Mouse (Mus musculus): Measurements from ENCODE around the gene Arhgef28. TPM values are rescaled to one million over a fixed set of nuclear protein-coding genes. Genes with fewer than 3 reads are reported as not detected.
"Not testable (repeated sequence)": the region's sequence is repeated elsewhere in the genome, so short reads cannot be mapped to it uniquely, and the experiment has no call there.

Arhgef28 gene
- polyA plus RNA-seq, 1 experiment from 2014 or later = 19.3 TPM

DNA sequence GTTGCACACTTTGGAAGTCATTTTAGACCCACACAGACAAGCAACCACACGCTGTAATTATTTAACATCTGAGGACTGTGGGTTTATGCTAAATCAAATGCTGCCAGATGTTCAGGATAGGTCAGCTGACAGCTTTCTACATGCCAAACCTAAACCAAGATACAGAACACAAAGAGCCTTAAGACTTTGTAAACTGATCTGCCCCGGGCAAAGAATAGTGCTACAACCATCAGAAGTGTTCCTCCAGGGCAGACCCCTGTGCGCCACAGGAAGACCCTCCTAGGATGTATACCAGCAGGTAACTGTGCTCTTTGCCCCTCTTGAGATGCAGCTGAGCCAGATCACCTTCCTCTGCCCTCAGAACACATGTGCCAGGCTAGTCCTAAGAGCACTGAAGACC is 111.9 kb downstream of the Arhgef28 start:
- H3K4me2 ChIP-seq = no peak overlapping the region
- no peaks in the 10 kb centered on the region for H3K36me3 ChIP-seq
- H3K4me1 ChIP-seq = 0 out of 2 replicates have a peak, but pooled peaks cover 3% of the 10 kb centered on the region
- H3K27me3 ChIP-seq = no peaks in the 10 kb centered on the region
- H3K27ac ChIP-seq = no peak overlapping the region
- H3K9ac ChIP-seq = no peak overlapping the region
- no peak overlapping the region for H3K4me3 ChIP-seq
- ATAC-seq (ENCODE audit: borderline replicate concordance, extremely low read depth, low FRiP score, low TSS enrichment) = no peak
- 67% methylated on average over 3 of the region's 3 CpGs for WGBS
- no peaks in the 10 kb centered on the region for H3K9me3 ChIP-seq

- Histone ChIP-seq H3K4me2 (no peak overlapping the region), H3K4me3 (no peak overlapping the region), H3K4me1 (0 out of 2 replicates have a peak, but pooled peaks cover 3% of the 10 kb centered on the region), H3K27me3 (no peaks in the 10 kb centered on the region), H3K9me3 (no peaks in the 10 kb centered on the region), H3K36me3 (no peaks in the 10 kb centered on the region), H3K9ac (no peak overlapping the region), H3K27ac (no peak overlapping the region)
- ATAC-seq (ENCODE audit: borderline replicate concordance, extremely low read depth, low FRiP score, low TSS enrichment) = no peak
- 79% methylated on average over 9 of the region's 9 CpGs for WGBS
Observed at GRCm38 (mm10) chr13:98093483-98093882, 112.8 kb downstream of the Arhgef28 start.

GRCm38 (mm10) chr13:98092354-98093002 is 113.8 kb downstream of the Arhgef28 start:
- Histone ChIP-seq H3K4me1 (0 out of 2 replicates have a peak, but pooled peaks cover 3% of the 10 kb centered on the region), H3K4me2 (no peak overlapping the region), H3K9ac (no peak overlapping the region), H3K9me3 (no peaks in the 10 kb centered on the region), H3K36me3 (no peaks in the 10 kb centered on the region), H3K4me3 (no peak overlapping the region), H3K27ac (no peak overlapping the region), H3K27me3 (no peaks in the 10 kb centered on the region)
- WGBS = 82% methylated on average over 12 of the region's 12 CpGs
- no peak for ATAC-seq (ENCODE audit: borderline replicate concordance, extremely low read depth, low FRiP score, low TSS enrichment)

GRCm38 (mm10) chr13:98079640-98080039 is 126.6 kb downstream of the Arhgef28 start:
- H3K9ac ChIP-seq = no peak overlapping the region
- no peaks in the 10 kb centered on the region for H3K36me3 ChIP-seq
- no peak overlapping the region for H3K27ac ChIP-seq
- H3K4me1 ChIP-seq = 0 out of 2 replicates have a peak, but pooled peaks cover 3% of the 10 kb centered on the region
- no peaks in the 10 kb centered on the region for H3K27me3 ChIP-seq
- no peak overlapping the region for H3K4me2 ChIP-seq
- no peak for ATAC-seq (ENCODE audit: borderline replicate concordance, extremely low read depth, low FRiP score, low TSS enrichment)
- no peaks in the 10 kb centered on the region for H3K9me3 ChIP-seq
- 69% methylated on average over 4 of the region's 4 CpGs for WGBS
- no peak overlapping the region for H3K4me3 ChIP-seq

DNA sequence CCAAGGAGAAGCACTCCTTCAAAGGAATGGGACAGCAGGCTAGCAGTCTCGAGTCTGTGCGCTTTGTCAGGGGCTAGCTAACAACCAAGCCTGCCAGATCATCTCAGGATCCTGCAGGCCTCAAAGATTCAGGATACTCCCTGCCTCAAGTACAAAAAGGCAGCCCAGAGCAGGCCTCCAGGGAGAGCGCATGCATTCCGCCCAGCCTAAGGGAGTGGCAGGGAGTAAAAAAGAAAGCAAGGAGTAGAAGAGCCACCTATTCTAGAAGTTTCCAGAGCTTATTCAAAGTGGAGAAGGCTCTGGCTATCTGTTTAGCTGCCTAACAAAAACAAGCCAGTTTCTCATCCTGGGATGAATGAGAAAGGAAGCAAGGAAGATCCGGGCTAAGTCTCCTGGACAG is 128.0 kb downstream of the Arhgef28 start:
- ATAC-seq (ENCODE audit: borderline replicate concordance, extremely low read depth, low FRiP score, low TSS enrichment) = no peak
- no peak overlapping the region for H3K4me3 ChIP-seq
- no peak overlapping the region for H3K27ac ChIP-seq
- H3K4me2 ChIP-seq = no peak overlapping the region
- no peaks in the 10 kb centered on the region for H3K27me3 ChIP-seq
- 0 out of 2 replicates have a peak, but pooled peaks cover 3% of the 10 kb centered on the region for H3K4me1 ChIP-seq
- no peak overlapping the region for H3K9ac ChIP-seq
- WGBS = 78% methylated on average over 5 of the region's 5 CpGs
- no peaks in the 10 kb centered on the region for H3K36me3 ChIP-seq
- H3K9me3 ChIP-seq = no peaks in the 10 kb centered on the region

- H3K27me3 ChIP-seq = no peaks in the 10 kb centered on the region
- no peaks in the 10 kb centered on the region for H3K36me3 ChIP-seq
- no peak overlapping the region for H3K4me3 ChIP-seq
- 0 out of 2 replicates have a peak, but pooled peaks cover 3% of the 10 kb centered on the region for H3K4me1 ChIP-seq
- H3K4me2 ChIP-seq = no peak overlapping the region
- no peak overlapping the region for H3K27ac ChIP-seq
- WGBS = 85% methylated on average over 12 of the region's 12 CpGs
- no peak overlapping the region for H3K9ac ChIP-seq
- no peaks in the 10 kb centered on the region for H3K9me3 ChIP-seq
- ATAC-seq (ENCODE audit: borderline replicate concordance, extremely low read depth, low FRiP score, low TSS enrichment) = no peak
Observed at GRCm38 (mm10) chr13:98077216-98077615, 129.0 kb downstream of the Arhgef28 start.

DNA sequence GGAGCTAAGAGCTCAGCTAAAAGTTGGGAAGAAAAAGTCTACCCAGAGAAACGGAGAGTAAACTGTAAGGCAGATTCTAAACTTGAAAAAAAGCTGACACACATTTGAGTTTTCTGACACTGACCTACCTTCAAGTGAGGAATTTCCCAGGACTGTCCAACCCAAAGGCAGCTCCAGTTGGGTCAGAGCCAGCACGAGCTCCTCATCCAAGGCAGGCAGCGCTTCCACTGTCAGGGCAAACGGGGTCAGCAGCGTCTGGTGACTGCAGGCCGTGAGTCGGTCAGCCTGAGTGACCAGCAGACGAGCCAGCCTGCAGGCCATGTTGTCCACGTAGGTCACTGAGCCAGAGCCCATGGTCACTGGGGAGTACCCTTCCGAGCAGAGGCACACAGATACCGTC is 131.4 kb downstream of the Arhgef28 start:
- Histone ChIP-seq H3K4me3 (no peak overlapping the region), H3K27ac (no peak overlapping the region), H3K4me1 (0 out of 2 replicates have a peak, but pooled peaks cover 3% of the 10 kb centered on the region), H3K9me3 (no peaks in the 10 kb centered on the region), H3K4me2 (no peak overlapping the region), H3K36me3 (no peaks in the 10 kb centered on the region), H3K9ac (no peak overlapping the region), H3K27me3 (no peaks in the 10 kb centered on the region)
- WGBS = 62% methylated on average over 11 of the region's 11 CpGs
- ATAC-seq (ENCODE audit: borderline replicate concordance, extremely low read depth, low FRiP score, low TSS enrichment) = no peak

DNA sequence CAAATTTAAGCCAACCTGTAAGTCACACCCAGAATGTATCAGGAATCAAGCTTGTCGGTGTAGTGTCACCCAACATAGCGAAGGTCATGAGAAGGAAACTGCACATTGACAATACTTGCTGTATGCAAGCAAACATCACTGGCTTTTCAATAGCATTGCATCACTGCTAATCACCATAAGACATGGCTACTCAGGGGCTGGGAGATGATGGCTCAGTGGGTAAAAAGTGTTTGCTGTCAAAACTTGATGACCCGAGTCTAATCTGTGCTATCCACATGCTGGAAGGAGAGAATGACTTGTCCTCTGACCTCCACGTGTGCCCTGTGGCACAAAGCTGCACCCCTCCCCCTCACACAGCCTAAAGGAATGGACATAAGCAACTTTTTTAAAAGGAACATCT is 133.0 kb downstream of the Arhgef28 start:
- Histone ChIP-seq H3K9ac (no peak overlapping the region), H3K27me3 (no peaks in the 10 kb centered on the region), H3K4me2 (no peak overlapping the region), H3K4me1 (no peaks in the 10 kb centered on the region), H3K9me3 (no peaks in the 10 kb centered on the region), H3K27ac (no peak overlapping the region), H3K36me3 (no peaks in the 10 kb centered on the region), H3K4me3 (no peak overlapping the region)
- 75% methylated on average over 4 of the region's 4 CpGs for WGBS
- no peak for ATAC-seq (ENCODE audit: borderline replicate concordance, extremely low read depth, low FRiP score, low TSS enrichment)

DNA sequence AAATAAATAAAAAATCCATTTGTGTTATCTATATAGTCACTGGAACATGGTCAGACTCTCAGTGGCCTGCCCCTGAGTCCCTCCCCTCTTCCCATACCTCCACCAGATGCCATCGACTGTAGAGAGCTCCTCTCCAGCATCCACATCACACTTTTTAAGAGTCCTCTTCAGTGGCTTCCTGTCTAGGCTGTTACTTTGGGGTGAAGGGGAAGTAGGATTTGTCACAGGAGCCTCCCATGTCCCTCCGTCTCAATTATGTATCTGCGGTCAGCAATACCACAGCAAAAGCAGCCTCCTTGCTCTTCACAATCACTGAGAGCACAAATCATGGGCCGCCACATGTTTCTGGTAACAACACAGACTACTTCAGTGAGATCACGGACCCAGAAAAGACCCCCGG is 135.8 kb downstream of the Arhgef28 start:
- no peaks in the 10 kb centered on the region for H3K4me1 ChIP-seq

GRCm38 (mm10) chr13:98069646-98070045 is 136.6 kb downstream of the Arhgef28 start:
- H3K9me3 ChIP-seq = no peaks in the 10 kb centered on the region
- H3K36me3 ChIP-seq = no peaks in the 10 kb centered on the region
- no peaks in the 10 kb centered on the region for H3K4me1 ChIP-seq
- H3K4me3 ChIP-seq = no peak overlapping the region
- H3K4me2 ChIP-seq = no peak overlapping the region
- no peak for ATAC-seq (ENCODE audit: borderline replicate concordance, extremely low read depth, low FRiP score, low TSS enrichment)
- no peak overlapping the region for H3K9ac ChIP-seq
- 88% methylated on average over 6 of the region's 6 CpGs for WGBS
- no peaks in the 10 kb centered on the region for H3K27me3 ChIP-seq
- no peak overlapping the region for H3K27ac ChIP-seq

More for the DNA sequence above, 135.8 kb downstream of the Arhgef28 start:
- Histone ChIP-seq H3K4me2 (no peak overlapping the region), H3K27me3 (no peaks in the 10 kb centered on the region), H3K9ac (no peak overlapping the region), H3K9me3 (no peaks in the 10 kb centered on the region), H3K4me3 (no peak overlapping the region), H3K36me3 (no peaks in the 10 kb centered on the region), H3K27ac (no peak overlapping the region)
- ATAC-seq (ENCODE audit: borderline replicate concordance, extremely low read depth, low FRiP score, low TSS enrichment) = no peak
- 88% methylated on average over 6 of the region's 6 CpGs for WGBS

DNA sequence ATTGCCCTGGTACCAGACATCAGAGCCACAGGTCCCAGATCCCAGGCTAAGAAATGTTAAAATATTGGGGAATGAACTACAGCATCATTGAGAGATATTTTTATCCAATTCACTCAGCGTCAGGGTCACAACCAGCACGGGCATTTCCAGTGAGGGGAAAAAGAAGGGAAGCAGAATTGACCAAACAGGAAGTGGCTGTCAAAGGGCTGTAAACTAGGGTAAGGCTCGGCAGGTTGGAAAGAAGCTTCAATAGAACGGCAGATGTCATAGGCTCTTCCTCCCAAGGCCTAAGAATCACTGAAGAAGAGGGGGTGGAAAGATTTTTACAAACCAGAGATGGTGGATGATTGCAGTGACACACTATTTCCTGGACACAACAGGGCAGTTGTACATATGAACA is 143.4 kb downstream of the Arhgef28 start:
- Histone ChIP-seq H3K4me1 (no peaks in the 10 kb centered on the region), H3K4me3 (no peak overlapping the region), H3K36me3 (no peaks in the 10 kb centered on the region), H3K27ac (no peak overlapping the region), H3K9me3 (no peaks in the 10 kb centered on the region), H3K4me2 (no peak overlapping the region), H3K27me3 (no peaks in the 10 kb centered on the region), H3K9ac (no peak overlapping the region)
- 37% methylated on average over 4 of the region's 4 CpGs for WGBS
- no peak for ATAC-seq (ENCODE audit: borderline replicate concordance, extremely low read depth, low FRiP score, low TSS enrichment)

- not testable (repeated sequence) for H3K27ac ChIP-seq; H3K4me1 ChIP-seq; H3K27me3 ChIP-seq; H3K9me3 ChIP-seq; ATAC-seq (ENCODE audit: borderline replicate concordance, extremely low read depth, low FRiP score, low TSS enrichment); H3K36me3 ChIP-seq; H3K9ac ChIP-seq; H3K4me2 ChIP-seq; H3K4me3 ChIP-seq
- WGBS = 89% methylated on average over 1 of the region's 1 CpGs
Observed at GRCm38 (mm10) chr13:98060121-98060520, 146.1 kb downstream of the Arhgef28 start.

GRCm38 (mm10) chr13:98055194-98055593 is 151.0 kb downstream of the Arhgef28 start:
- Histone ChIP-seq H3K27ac (no peak overlapping the region), H3K27me3 (no peaks in the 10 kb centered on the region), H3K4me1 (no peaks in the 10 kb centered on the region), H3K9me3 (no peaks in the 10 kb centered on the region), H3K9ac (no peak overlapping the region), H3K4me2 (no peak overlapping the region), H3K4me3 (no peak overlapping the region), H3K36me3 (no peaks in the 10 kb centered on the region)
- 88% methylated on average over 8 of the region's 8 CpGs for WGBS
- ATAC-seq (ENCODE audit: borderline replicate concordance, extremely low read depth, low FRiP score, low TSS enrichment) = no peak

Data from lung, embryonic 15.5 days (tissue).